Mouse (Mus musculus) thymus, adult 2 months (tissue): ENCODE data around the gene Zmiz2. TPM values are rescaled to one million over a fixed set of nuclear protein-coding genes. Genes with fewer than 3 reads are reported as not detected.

ENCODE experiments used
- DNase-seq: peaks from one replicate; pipeline ENCODE4 v3.0.0; 2021
- H3K27ac ChIP-seq: fragments of 200-500 bp; 2 replicates; pipeline ENCODE4 v1.5.1; 2012; ENCODE audit warnings: low read length, control low read depth; ENCODE audit not compliant: control insufficient read depth, insufficient read depth
- H3K27me3 ChIP-seq: fragments of 200-500 bp; 2 replicates; pipeline ENCODE4 v1.6.1; 2012; ENCODE audit warnings: mild to moderate bottlenecking, low read length, moderate library complexity, mixed read lengths; ENCODE audit not compliant: control insufficient read depth, insufficient read depth
- H3K36me3 ChIP-seq: fragments of 200-500 bp; 2 replicates; pipeline ENCODE4 v1.6.1; 2012; ENCODE audit warnings: mild to moderate bottlenecking, low read length, moderate library complexity; ENCODE audit not compliant: control insufficient read depth, insufficient read depth
- H3K4me1 ChIP-seq: fragments of 200-500 bp; replicated peaks from 2 replicates; pipeline ENCODE4 v1.6.1; 2012; ENCODE audit warnings: low read length; ENCODE audit not compliant: control insufficient read depth, insufficient read depth
- H3K4me3 ChIP-seq: fragments of 200-500 bp; 2 replicates; pipeline ENCODE4 v1.5.1; 2012; ENCODE audit warnings: mild to moderate bottlenecking, low read length, control low read depth, moderate library complexity; ENCODE audit not compliant: control insufficient read depth, insufficient read depth
- CTCF ChIP-seq: fragments of 200-500 bp; IDR thresholded peaks from 2 replicates; pipeline ENCODE4 v1.5.1; 2012; ENCODE audit warnings: mild to moderate bottlenecking, control low read depth, low read length, moderate library complexity, borderline replicate concordance; ENCODE audit not compliant: control insufficient read depth, poor library complexity, insufficient read depth; ENCODE audit errors: extremely low read depth
- POLR2A ChIP-seq: fragments of 200-500 bp; IDR thresholded peaks from 2 replicates; pipeline ENCODE4 v1.6.1; 2012; ENCODE audit warnings: mild to moderate bottlenecking, low read length, control low read depth, moderate library complexity; ENCODE audit not compliant: control insufficient read depth, poor library complexity, insufficient read depth; ENCODE audit errors: extremely low read depth
- WGBS: fragments of 180-500 bp; shearing (Covaris S2); methylation state at CpG from one replicate; pipeline ENCODE4 v1.1.7; 2018; 5-methylcytosine and 5-hydroxymethylcytosine counted together
- polyA plus RNA-seq: library from polyadenylated mRNA; depleted of rRNA; stranded (reverse); fragments of >200 nt; gene quantifications from 2 replicates; pipeline ENCODE4 v1.2.3, GENCODE M21; 2012

The Zmiz2 gene
- polyA plus RNA-seq, 1 experiment, result 137 TPM

GRCm38 (mm10) chr11:6413264-6413663, 24.4 kb downstream of the Zmiz2 start:
- WGBS, result 94% methylated on average over 9 of the region's 12 CpGs
- no peak for TF ChIP-seq POLR2A
- TF ChIP-seq CTCF, result no peak
- H3K4me3 ChIP-seq, result no peak overlapping the region
- no peak for DNase-seq
- H3K4me1 ChIP-seq, result peaks cover 25% of the 10 kb centered on the region
- H3K27me3 ChIP-seq, result no peaks in the 10 kb centered on the region
- H3K27ac ChIP-seq, result no peak overlapping the region
- peaks cover under 1% of the 10 kb centered on the region for H3K36me3 ChIP-seq

- no peak for TF ChIP-seq CTCF
- no peak for TF ChIP-seq POLR2A
- peak within 1 kb of the TSS; percentile 89 for H3K4me3 ChIP-seq
- DNase-seq, result no peak
- H3K36me3 ChIP-seq, result peaks cover 16% of the 10 kb centered on the region
- H3K27ac ChIP-seq, result peak within 1 kb of the TSS; percentile 86
- 10% methylated on average over 21 of the region's 21 CpGs for WGBS
- H3K4me1 ChIP-seq, result peaks cover 17% of the 10 kb centered on the region
- no peaks in the 10 kb centered on the region for H3K27me3 ChIP-seq
Observed at GRCm38 (mm10) chr11:6414751-6415550, 26.1 kb downstream of the Zmiz2 start, which contains the start of gene Ppia. TSS of gene Ppia (plus strand) at chr11:6415443.

- Histone ChIP-seq H3K27ac (peak overlapping the region; percentile 86), H3K27me3 (no peaks in the 10 kb centered on the region), H3K4me1 (peaks cover 12% of the 10 kb centered on the region), H3K4me3 (peak overlapping the region; percentile 89), H3K36me3 (peaks cover 25% of the 10 kb centered on the region)
- no peak for TF ChIP-seq CTCF
- peak; percentile 98 for TF ChIP-seq POLR2A
- peak; percentile 99 for DNase-seq
- WGBS, result under 1% methylated on average over 100 of the region's 102 CpGs
Observed at GRCm38 (mm10) chr11:6415551-6416404, 26.9 kb downstream of the Zmiz2 start.

GRCm38 (mm10) chr11:6416405-6417034, 27.6 kb downstream of the Zmiz2 start:
- under 1% methylated on average over 30 of the region's 30 CpGs for WGBS
- H3K36me3 ChIP-seq, result peaks cover 29% of the 10 kb centered on the region
- peaks cover 5% of the 10 kb centered on the region for H3K4me1 ChIP-seq
- H3K4me3 ChIP-seq, result peak overlapping the region; percentile 89
- H3K27ac ChIP-seq, result peak overlapping the region; percentile 86
- TF ChIP-seq CTCF, result no peak
- TF ChIP-seq POLR2A, result 0 out of 2 replicates have a peak, but pooled peaks have one; percentile 45
- peak; percentile 82 for DNase-seq
- H3K27me3 ChIP-seq, result no peaks in the 10 kb centered on the region

GRCm38 (mm10) chr11:6417069-6417468, 28.2 kb downstream of the Zmiz2 start:
- DNase-seq, result no peak
- no peak for TF ChIP-seq POLR2A
- Histone ChIP-seq H3K4me1 (peaks cover 4% of the 10 kb centered on the region), H3K27me3 (no peaks in the 10 kb centered on the region), H3K27ac (no peak overlapping the region), H3K36me3 (peaks cover 29% of the 10 kb centered on the region), H3K4me3 (no peak overlapping the region)
- 13% methylated on average over 2 of the region's 2 CpGs for WGBS

- Histone ChIP-seq H3K27me3 (no peaks in the 10 kb centered on the region), H3K4me3 (no peak overlapping the region), H3K36me3 (peaks cover 29% of the 10 kb centered on the region), H3K4me1 (peaks cover 4% of the 10 kb centered on the region), H3K27ac (no peak overlapping the region)
- no peak for TF ChIP-seq POLR2A
- no peak for TF ChIP-seq CTCF
- DNase-seq, result no peak
Observed at GRCm38 (mm10) chr11:6417490-6417889, 28.6 kb downstream of the Zmiz2 start.
